Mouse (Mus musculus) G1E (cell line): ENCODE data around the gene Hectd4. TPM values are rescaled to one million over a fixed set of nuclear protein-coding genes. Genes with fewer than 3 reads are reported as not detected.
A peak's percentile ranks its signal among the peaks of the same experiment; 100 is the strongest.

Source experiments
- ATAC-seq: 2 replicates; pipeline ENCODE4 v1.8.0; 2016; ENCODE audit warnings: mild to moderate bottlenecking; ENCODE audit not compliant: insufficient number of reproducible peaks, poor library complexity, low FRiP score, severe bottlenecking; ENCODE audit errors: extremely low read depth
- DNase-seq: peaks from one replicate; pipeline ENCODE4 v3.0.0; 2012; ENCODE audit warnings: low spot score
- H3K27me3 ChIP-seq: 2 replicates; pipeline ENCODE4 v1.6.1; 2012; ENCODE audit warnings: mild to moderate bottlenecking, low read length, inconsistent platforms; ENCODE audit not compliant: insufficient read depth
- H3K36me3 ChIP-seq: replicated peaks from 2 replicates; pipeline ENCODE3; 2012; ENCODE audit warnings: mild to moderate bottlenecking, inconsistent platforms
- H3K4me1 ChIP-seq: 2 replicates; pipeline ENCODE4 v1.6.1; 2012; ENCODE audit warnings: low read depth, low read length, inconsistent platforms, mixed read lengths; ENCODE audit not compliant: insufficient read depth
- H3K4me3 ChIP-seq: 2 replicates; pipeline ENCODE4 v1.5.1; 2012; ENCODE audit warnings: low read depth, mild to moderate bottlenecking, inconsistent platforms, low read length, moderate library complexity, mixed read lengths
- H3K9me3 ChIP-seq: replicated peaks from 2 replicates; pipeline ENCODE4 v1.6.1; 2012; ENCODE audit warnings: inconsistent platforms
- CTCF ChIP-seq: IDR thresholded peaks from 2 replicates; pipeline ENCODE4 v1.5.1; 2012; ENCODE audit warnings: low read depth, low read length, inconsistent platforms, mixed read lengths
- GATA1 ChIP-seq: IDR thresholded peaks from 2 replicates; pipeline ENCODE4 v1.6.1; 2012; ENCODE audit warnings: borderline replicate concordance, low read length, inconsistent platforms, mixed read lengths
- GATA2 ChIP-seq: IDR thresholded peaks from 2 replicates; pipeline ENCODE4 v1.6.1; 2012; ENCODE audit warnings: low read depth, low read length, inconsistent platforms, borderline replicate concordance
- POLR2AphosphoS5 ChIP-seq: IDR thresholded peaks from 2 replicates; pipeline ENCODE4 v1.6.1; 2012; ENCODE audit warnings: low read depth, low read length, inconsistent platforms; ENCODE audit not compliant: insufficient replicate concordance
- TAL1 ChIP-seq: conservative IDR thresholded peaks from 2 replicates; pipeline ENCODE4 v1.6.1; 2012; ENCODE audit warnings: low read depth, low read length, inconsistent platforms, mixed read lengths
- polyA plus RNA-seq: library from polyadenylated mRNA; stranded (reverse); fragments of >175 nt; gene quantifications from 2 replicates; pipeline ENCODE4 v1.2.3, GENCODE M21; 2012
- total RNA-seq, 2 experiments: library from RNA; stranded (forward) in 1 of 2; stranded (reverse) in 1 of 2; fragments of 200-1000 nt in 1 of 2; fragments of >200 nt in 1 of 2; fragmentation: Nextera tagmentation in 1 of 2; gene quantifications; 2 replicates each; pipeline ENCODE4 v1.2.3; 2014 to 2017

The Hectd4 gene
- total and polyA plus RNA-seq, 3 experiments, result 22.8 to 177 (median 22.8) TPM

DNA sequence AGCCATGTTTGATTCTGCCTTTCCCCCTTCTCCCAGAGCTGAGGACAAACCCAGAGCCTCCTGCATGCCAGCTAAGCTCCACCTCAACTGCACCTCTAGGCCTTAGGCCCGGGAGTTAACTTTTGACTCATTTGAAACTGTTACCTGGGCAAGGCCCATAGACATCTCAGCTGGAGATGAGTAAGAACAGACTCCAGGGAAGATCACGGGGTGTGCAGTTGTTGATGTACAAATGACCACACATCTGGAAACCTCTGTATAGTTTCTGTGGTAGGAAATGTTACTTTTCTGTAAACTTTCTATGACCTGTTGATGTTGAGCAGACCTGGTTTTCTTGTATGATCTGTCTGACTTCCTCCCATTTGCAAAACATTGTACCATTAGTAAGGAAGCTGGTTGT lies 9.2 kb downstream of the Hectd4 start:
- Histone ChIP-seq H3K9me3 (no peaks in the 10 kb centered on the region), H3K27me3 (no peaks in the 10 kb centered on the region), H3K4me3 (no peak overlapping the region), H3K4me1 (peaks cover 81% of the 10 kb centered on the region), H3K36me3 (peaks cover 65% of the 10 kb centered on the region)
- no peak for DNase-seq
- TF ChIP-seq GATA1, result no peak
- no peak for TF ChIP-seq CTCF
- no peak for TF ChIP-seq TAL1
- no peak for TF ChIP-seq POLR2AphosphoS5
- no peak for TF ChIP-seq GATA2
- no peak for ATAC-seq

DNA sequence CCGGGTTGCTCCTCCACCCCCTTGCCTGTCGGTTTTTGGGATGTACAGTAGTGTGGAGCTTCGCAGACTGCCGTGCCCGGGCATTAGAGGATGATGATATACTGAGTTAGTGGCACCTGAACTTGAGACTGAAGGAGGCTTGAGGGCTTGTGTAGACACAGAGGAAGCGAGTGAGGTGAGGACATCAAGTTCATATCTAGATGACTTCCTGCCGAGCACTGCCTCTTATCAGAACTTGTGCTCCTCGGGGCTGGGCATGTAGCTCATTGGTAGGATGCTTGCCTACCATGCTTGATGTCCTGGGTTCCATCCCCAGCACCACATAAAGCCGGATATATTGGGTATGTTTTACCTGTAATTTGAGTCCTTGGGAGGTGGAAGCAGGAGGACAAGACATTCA lies 10.8 kb downstream of the Hectd4 start:
- TF ChIP-seq GATA1 (no peak), TAL1 (no peak), POLR2AphosphoS5 (no peak), CTCF (no peak), GATA2 (no peak)
- Histone ChIP-seq H3K4me3 (peak overlapping the region; percentile 0; the same call in 1 of the 2 replicates), H3K4me1 (peaks cover 81% of the 10 kb centered on the region)

DNA sequence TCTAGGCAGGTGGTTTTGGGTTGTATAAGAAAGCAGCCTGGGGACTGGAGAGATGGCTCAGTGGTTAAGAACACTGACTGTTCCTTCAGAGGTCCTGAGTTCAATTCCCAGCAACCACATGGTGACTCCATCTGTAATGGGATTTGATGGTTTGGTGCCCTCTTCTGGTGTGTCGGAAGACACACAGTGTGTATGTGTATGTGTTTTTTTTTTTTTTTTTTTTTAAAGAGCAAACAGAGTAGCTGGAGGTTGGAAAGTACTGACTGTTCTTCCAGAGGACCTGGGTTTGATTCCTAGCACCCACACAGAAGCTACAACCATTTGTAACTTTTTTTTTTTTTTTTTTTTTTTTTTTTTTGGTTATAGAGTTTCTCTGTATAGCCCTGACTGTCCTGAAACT lies 12.8 kb downstream of the Hectd4 start:
- H3K4me1 ChIP-seq, result peaks cover 80% of the 10 kb centered on the region

More for the DNA sequence above, 10.8 kb downstream of the Hectd4 start:
- Histone ChIP-seq H3K36me3 (peaks cover 62% of the 10 kb centered on the region), H3K27me3 (no peaks in the 10 kb centered on the region), H3K9me3 (no peaks in the 10 kb centered on the region)
- ATAC-seq (no peak), DNase-seq (no peak)

DNA sequence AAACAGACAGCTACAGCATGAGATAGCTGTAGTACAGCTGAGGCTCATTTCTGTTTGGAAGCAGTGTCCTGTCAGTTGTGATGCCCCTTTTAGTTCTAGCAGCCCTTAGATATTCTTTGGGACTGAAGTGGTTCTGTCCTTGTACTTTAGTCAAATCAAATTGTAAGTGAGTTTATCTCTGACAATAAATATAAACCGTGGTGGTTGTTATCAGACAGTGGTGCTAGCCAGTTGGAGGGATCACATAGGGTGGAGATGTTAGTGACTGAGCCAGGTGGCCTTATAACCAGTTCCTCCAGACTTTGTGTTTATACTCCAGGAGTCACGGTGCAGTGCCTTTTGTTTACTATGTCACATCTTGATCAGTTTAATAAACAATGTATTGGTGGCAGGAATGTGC lies 13.7 kb downstream of the Hectd4 start:
- no peak for TF ChIP-seq TAL1
- no peaks in the 10 kb centered on the region for H3K27me3 ChIP-seq
- DNase-seq (no peak), ATAC-seq (no peak)
- peak overlapping the region; percentile 35; the same call in 1 of the 2 replicates for H3K4me3 ChIP-seq
- peaks cover 81% of the 10 kb centered on the region for H3K4me1 ChIP-seq
- no peaks in the 10 kb centered on the region for H3K9me3 ChIP-seq
- H3K36me3 ChIP-seq, result peaks cover 47% of the 10 kb centered on the region

More for the DNA sequence above, 12.8 kb downstream of the Hectd4 start:
- no peaks in the 10 kb centered on the region for H3K9me3 ChIP-seq
- no peak overlapping the region for H3K4me3 ChIP-seq
- TF ChIP-seq POLR2AphosphoS5 (no peak), CTCF (no peak), GATA2 (no peak), TAL1 (no peak), GATA1 (no peak)
- H3K27me3 ChIP-seq, result no peaks in the 10 kb centered on the region
- DNase-seq, result no peak
- peaks cover 52% of the 10 kb centered on the region for H3K36me3 ChIP-seq
- ATAC-seq, result no peak

DNA sequence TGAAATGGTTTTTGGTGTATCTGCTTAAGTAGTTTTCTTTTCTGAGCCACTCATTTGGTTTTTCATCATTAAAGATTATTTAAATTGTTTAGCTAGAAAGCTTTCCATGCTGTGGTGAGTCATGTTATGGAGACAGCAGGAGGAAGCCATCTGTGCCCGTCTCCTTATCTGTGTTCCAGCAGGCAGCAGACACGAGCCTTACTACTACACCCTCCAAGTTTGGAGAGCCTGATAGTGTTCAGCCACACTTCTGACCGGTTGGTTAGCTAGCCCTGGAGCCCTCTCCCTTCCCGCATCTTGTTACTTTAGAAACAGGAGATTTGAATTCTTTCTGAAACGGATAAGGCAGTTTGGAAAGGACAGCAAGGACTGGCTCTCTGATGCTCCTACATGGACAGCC lies 16.2 kb downstream of the Hectd4 start:
- peaks cover 85% of the 10 kb centered on the region for H3K4me1 ChIP-seq
- TF ChIP-seq GATA2 (peak; percentile 45; the same call in 1 of the 2 replicates), TAL1 (peak; percentile 99), GATA1 (no peak)

DNA sequence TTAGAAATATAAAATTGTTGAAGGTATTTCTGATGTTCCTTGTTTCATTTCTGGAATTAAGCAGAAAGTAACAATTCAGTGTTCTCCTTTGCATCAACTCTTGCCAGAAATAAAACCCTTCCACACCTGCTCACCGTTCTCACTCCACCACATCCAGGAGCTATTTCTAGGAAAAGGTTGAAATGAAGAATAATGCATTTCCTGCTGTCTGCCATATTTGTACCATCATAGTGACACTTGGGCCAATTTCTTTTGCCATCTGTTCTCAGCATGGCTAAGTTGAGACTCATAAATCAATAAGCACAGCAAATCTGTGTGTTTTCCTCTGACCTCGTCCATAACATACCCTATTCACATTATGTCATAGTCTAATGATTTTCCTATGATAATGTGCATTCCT lies 18.2 kb downstream of the Hectd4 start:
- H3K4me1 ChIP-seq, result peaks cover 89% of the 10 kb centered on the region
- no peak for TF ChIP-seq GATA2
- TF ChIP-seq GATA1, result no peak
- no peak for TF ChIP-seq CTCF

More for the DNA sequence above, 16.2 kb downstream of the Hectd4 start:
- Histone ChIP-seq H3K4me3 (peak overlapping the region; percentile 48; the same call in 1 of the 2 replicates), H3K36me3 (peaks cover 30% of the 10 kb centered on the region), H3K27me3 (no peaks in the 10 kb centered on the region), H3K9me3 (no peaks in the 10 kb centered on the region)
- peak; percentile 53 for DNase-seq
- ATAC-seq, result peak; percentile 88

DNA sequence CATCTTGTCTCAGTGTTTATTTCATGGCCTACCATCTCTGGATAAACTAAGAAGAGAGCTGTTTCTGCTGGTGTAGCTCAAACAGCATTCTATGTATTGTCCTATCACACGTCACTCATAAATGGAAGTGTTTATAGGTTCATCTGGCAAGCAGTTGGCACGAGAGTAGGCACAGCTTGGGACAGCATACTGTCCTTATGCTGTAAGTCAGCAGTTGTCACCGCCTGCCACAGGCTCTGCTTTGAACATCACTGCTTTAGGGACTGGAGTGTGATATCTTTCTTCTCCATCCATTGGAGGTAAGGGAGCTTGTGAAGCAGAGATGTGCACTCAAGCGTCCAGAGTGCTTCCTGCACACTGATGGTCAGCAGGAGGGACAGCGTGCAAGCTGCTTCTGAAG lies 19.8 kb downstream of the Hectd4 start:
- Histone ChIP-seq H3K27me3 (no peaks in the 10 kb centered on the region), H3K36me3 (peaks cover 18% of the 10 kb centered on the region), H3K4me1 (peaks cover 88% of the 10 kb centered on the region), H3K9me3 (no peaks in the 10 kb centered on the region), H3K4me3 (no peak overlapping the region; the same call in 1 of the 2 replicates)
- DNase-seq (no peak), ATAC-seq (0 out of 2 replicates have a peak, but pooled peaks have one; percentile 11)
- no peak for TF ChIP-seq CTCF

More for the DNA sequence above, 18.2 kb downstream of the Hectd4 start:
- ATAC-seq (no peak), DNase-seq (no peak)
- no peaks in the 10 kb centered on the region for H3K9me3 ChIP-seq
- peaks cover 23% of the 10 kb centered on the region for H3K36me3 ChIP-seq
- no peaks in the 10 kb centered on the region for H3K27me3 ChIP-seq
- H3K4me3 ChIP-seq, result no peak overlapping the region
